Mouse (Mus musculus) gastrocnemius, postnatal 25 days (tissue): Measurements from ENCODE around the gene Ctnnd1. TPM values are rescaled to one million over a fixed set of nuclear protein-coding genes. Genes with fewer than 3 reads are reported as not detected.

ENCODE experiments used
- DNase-seq: peaks from one replicate; pipeline ENCODE4 v3.0.0; 2022
- total RNA-seq, 2 experiments: library from RNA; stranded (reverse); gene quantifications; 1 replicate in 1 of 2; 2 replicates in 1 of 2; pipeline ENCODE4 v1.2.3; 2021

Gene Ctnnd1
- total RNA-seq, 2 experiments from 2014 or later = 29.6 to 31.2 TPM

- no peak for DNase-seq
Observed at GRCm38 (mm10) chr2:84607842-84608241, 42.7 kb downstream of the Ctnnd1 start.

DNA sequence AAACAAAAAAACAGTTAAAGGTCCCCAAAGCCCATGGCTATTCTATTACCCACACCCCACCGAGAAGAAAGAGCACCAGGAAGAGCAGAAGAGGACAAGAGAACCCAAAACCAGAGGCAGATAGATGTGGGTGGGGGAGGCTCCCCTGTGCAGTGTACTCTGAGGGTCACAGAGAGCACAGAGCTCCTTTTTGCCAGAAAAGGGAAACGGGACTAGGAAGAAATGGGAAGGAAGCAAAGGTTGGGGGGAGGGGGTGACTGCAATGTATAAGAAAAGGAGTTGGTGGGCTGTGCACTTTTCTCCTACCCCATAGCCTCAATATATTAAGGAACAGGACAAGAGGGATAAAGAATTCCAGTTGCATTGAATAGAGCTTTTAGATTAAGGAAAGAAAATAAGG is 49.6 kb downstream of the Ctnnd1 start:
- DNase-seq = no peak

DNA sequence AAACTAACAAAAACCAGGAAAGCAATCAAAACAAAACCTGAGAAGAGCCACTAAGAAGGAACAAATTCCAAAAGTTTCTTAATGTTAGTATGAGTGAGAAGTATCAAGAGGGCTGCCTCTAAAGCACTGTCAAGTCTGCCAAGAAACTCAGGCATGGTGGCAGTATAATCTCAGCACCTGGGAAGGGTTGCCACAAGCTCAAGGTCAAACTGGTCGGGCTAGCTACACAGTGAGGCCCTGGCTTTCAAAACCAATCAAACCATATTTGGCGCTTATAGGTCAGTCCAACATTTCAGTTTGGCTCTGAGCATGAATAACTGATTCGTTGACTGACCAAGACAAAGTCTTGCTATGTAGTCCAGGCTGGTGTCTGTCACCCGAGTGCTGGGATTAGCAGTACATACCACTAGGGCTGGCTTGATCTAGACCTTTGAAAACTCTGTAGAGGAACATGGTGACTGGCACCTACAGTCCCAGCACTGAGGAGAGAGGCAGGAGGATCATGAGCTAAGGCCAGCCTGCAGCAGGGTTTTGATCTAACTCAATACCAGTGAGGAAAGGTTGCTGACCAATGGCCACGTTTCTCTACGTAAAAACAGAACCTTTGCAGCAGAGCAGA is 51.2 kb downstream of the Ctnnd1 start:
- DNase-seq = no peak

DNA sequence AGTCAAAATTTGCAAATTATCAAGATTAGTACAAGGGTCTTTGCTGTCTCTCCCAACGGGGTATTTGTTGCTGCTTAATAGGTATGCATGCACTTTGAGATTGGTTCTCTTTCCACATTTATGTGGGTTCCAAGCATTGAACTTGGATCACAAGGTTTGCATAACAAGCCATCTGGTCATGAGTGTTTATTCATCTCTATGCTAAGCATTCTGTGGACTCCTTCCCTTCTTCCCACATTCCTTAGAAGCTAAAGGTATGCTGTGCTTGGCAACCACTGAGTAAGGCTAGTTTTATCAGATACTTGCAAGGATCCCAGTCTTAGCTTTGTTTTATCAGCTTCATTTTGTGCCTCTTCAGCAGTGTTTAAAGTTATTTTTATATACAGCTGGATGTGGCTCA is 53.4 kb downstream of the Ctnnd1 start:
- no peak for DNase-seq

DNA sequence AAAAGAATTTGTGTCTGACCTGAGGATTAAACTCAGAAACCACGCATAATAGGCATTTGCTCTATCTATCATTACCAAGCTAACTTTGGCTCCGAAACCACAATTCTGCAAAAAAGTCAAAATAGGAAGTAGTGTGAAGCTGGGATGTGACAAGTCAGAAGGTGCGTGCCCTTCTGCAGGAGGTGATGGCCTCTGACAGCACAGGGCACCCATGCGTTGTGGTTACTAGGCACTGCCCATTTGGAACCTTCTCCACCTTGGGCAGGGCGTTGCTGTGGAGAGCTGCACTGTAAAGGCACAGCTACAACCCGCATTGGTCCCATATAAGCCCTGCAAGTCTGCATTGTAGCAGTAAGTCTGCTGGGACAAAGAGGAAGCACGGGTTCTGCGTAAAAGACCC is 57.8 kb downstream of the Ctnnd1 start:
- DNase-seq = no peak

- DNase-seq = no peak
Observed at GRCm38 (mm10) chr2:84585700-84586099, 64.9 kb downstream of the Ctnnd1 start.

- no peak for DNase-seq
Observed at GRCm38 (mm10) chr2:84582286-84582685, 68.3 kb downstream of the Ctnnd1 start.

- no peak for DNase-seq
Observed at GRCm38 (mm10) chr2:84581208-84581607, 69.4 kb downstream of the Ctnnd1 start.

- DNase-seq = no peak
Observed at GRCm38 (mm10) chr2:84579311-84579710, 71.3 kb downstream of the Ctnnd1 start.

- no peak for DNase-seq
Observed at GRCm38 (mm10) chr2:84574130-84574529, 76.4 kb downstream of the Ctnnd1 start.

- no peak for DNase-seq
Observed at GRCm38 (mm10) chr2:84556888-84557514, 93.6 kb downstream of the Ctnnd1 start.

GRCm38 (mm10) chr2:84551390-84552100 is 99.0 kb downstream of the Ctnnd1 start:
- DNase-seq = no peak

Other genes with a start within 250 kb of the Ctnnd1 start
- gene Calcrl, start 225.4 kb downstream of the Ctnnd1 start, total RNA-seq = 10 to 100 TPM; 11.5 to 15.0 TPM
- gene Tfpi, start 174.0 kb downstream of the Ctnnd1 start, total RNA-seq = 1 to 10 TPM; 2.8 to 5.0 TPM
- gene Btbd18, start 8.3 kb upstream of the Ctnnd1 start, total RNA-seq = not detected
- 10 to 100 TPM in 1 of 2 experiments, 1 to 10 TPM in 1; 9.7 to 11.9 TPM for gene Selenoh, start 20.0 kb upstream of the Ctnnd1 start, total RNA-seq
- 1 to 10 TPM in 1 of 2 experiments, under 1 TPM in 1; 0.94 to 3.4 TPM for gene Gm28635, start 27.3 kb upstream of the Ctnnd1 start, total RNA-seq
- 1 to 10 TPM; 6.7 to 7.6 TPM for gene Med19, start 27.6 kb upstream of the Ctnnd1 start, total RNA-seq
- gene Tmx2, start 28.4 kb upstream of the Ctnnd1 start, total RNA-seq = 10 to 100 TPM; 47.6 to 69.5 TPM
- gene Zdhhc5, start 64.4 kb upstream of the Ctnnd1 start, total RNA-seq = 10 to 100 TPM; 56.6 TPM
- gene Clp1, start 76.6 kb upstream of the Ctnnd1 start, total RNA-seq = 1 to 10 TPM; 3.2 to 3.5 TPM
- under 1 TPM; 0.49 to 0.51 TPM for gene Ypel4, start 83.3 kb upstream of the Ctnnd1 start, total RNA-seq
- under 1 TPM; 0.54 to 0.95 TPM for gene Gm19426, start 92.9 kb upstream of the Ctnnd1 start, total RNA-seq
- gene Serping1, start 124.7 kb upstream of the Ctnnd1 start, total RNA-seq = 10 to 100 TPM; 46.7 to 59.3 TPM
- 1 to 10 TPM; 4.2 to 8.1 TPM for gene Ube2l6, start 148.1 kb upstream of the Ctnnd1 start, total RNA-seq
- gene Smtnl1, start 171.9 kb upstream of the Ctnnd1 start, total RNA-seq = 100 to 1,000 TPM; 101 to 105 TPM
- gene Timm10, start 176.2 kb upstream of the Ctnnd1 start, total RNA-seq = 10 to 100 TPM; 49.3 to 51.3 TPM
- 1 to 10 TPM; 7.7 to 8.4 TPM for gene Slc43a1, start 188.1 kb upstream of the Ctnnd1 start, total RNA-seq
- under 1 TPM; 0.43 to 0.54 TPM for gene Rtn4rl2, start 235.9 kb upstream of the Ctnnd1 start, total RNA-seq